Mouse (Mus musculus) urinary bladder, adult 18-20 months (tissue): ENCODE results near the gene Uckl1.

Source experiments
- DNase-seq, 2 experiments: peaks; one replicate each; pipeline ENCODE4 v3.0.0; 2022; ENCODE audit warnings: low spot score in 2 of 2, mixed read lengths in 2 of 2

Uckl1 gene

GRCm38 (mm10) chr2:181584411-181584942 is at the start of gene Uckl1:
Gene Uckl1, minus strand, starts transcription at chr2:181584892.
- DNase-seq = no peak

GRCm38 (mm10) chr2:181632624-181633023 is 47.9 kb upstream of the Uckl1 start:
- no peak for DNase-seq

- no peak for DNase-seq
Observed at GRCm38 (mm10) chr2:181628471-181628870, 43.8 kb upstream of the Uckl1 start.

GRCm38 (mm10) chr2:181623401-181623800 is 38.7 kb upstream of the Uckl1 start:
- no peak for DNase-seq

GRCm38 (mm10) chr2:181618761-181619495 is 34.2 kb upstream of the Uckl1 start:
- DNase-seq = no peak

GRCm38 (mm10) chr2:181602367-181602766 is 17.7 kb upstream of the Uckl1 start:
- no peak for DNase-seq

GRCm38 (mm10) chr2:181601751-181602145 is 17.1 kb upstream of the Uckl1 start:
- no peak for DNase-seq

- DNase-seq = peak; percentile 91 to 93
Observed at GRCm38 (mm10) chr2:181600828-181601750, 16.4 kb upstream of the Uckl1 start.

- DNase-seq = no peak
Observed at GRCm38 (mm10) chr2:181600226-181600758, 15.6 kb upstream of the Uckl1 start.

GRCm38 (mm10) chr2:181598454-181599351 is 14.0 kb upstream of the Uckl1 start, which contains the start of gene Samd10:
Gene Samd10, minus strand, starts transcription at chr2:181599212.
- peak; percentile 49 to 65 for DNase-seq

GRCm38 (mm10) chr2:181597378-181598061 is 12.8 kb upstream of the Uckl1 start:
- DNase-seq = no peak

GRCm38 (mm10) chr2:181596221-181596960 is 11.7 kb upstream of the Uckl1 start:
- no peak for DNase-seq

- DNase-seq = no peak
Observed at GRCm38 (mm10) chr2:181594946-181595696, 10.4 kb upstream of the Uckl1 start.

GRCm38 (mm10) chr2:181593937-181594336 is 9.2 kb upstream of the Uckl1 start:
- no peak for DNase-seq

- no peak for DNase-seq
Observed at GRCm38 (mm10) chr2:181593042-181593421, 8.3 kb upstream of the Uckl1 start.

GRCm38 (mm10) chr2:181592231-181593041 is 7.7 kb upstream of the Uckl1 start, which contains the start of gene Zfp512b:
Gene Zfp512b, minus strand, starts transcription at chr2:181592803.
- peak; percentile 66 to 72 for DNase-seq

- DNase-seq = no peak
Observed at GRCm38 (mm10) chr2:181591528-181592085, 6.9 kb upstream of the Uckl1 start, which contains the start of gene Prpf6. Gene Prpf6, plus strand, starts transcription at chr2:181591868.

- DNase-seq = no peak
Observed at GRCm38 (mm10) chr2:181590471-181590870, 5.8 kb upstream of the Uckl1 start.
